Mouse (Mus musculus): Measurements from ENCODE around the gene Slc22a16.
"Not testable (repeated sequence)": the region's sequence is repeated elsewhere in the genome, so short reads cannot be mapped to it uniquely, and the experiment has no call there.

Slc22a16 gene

DNA sequence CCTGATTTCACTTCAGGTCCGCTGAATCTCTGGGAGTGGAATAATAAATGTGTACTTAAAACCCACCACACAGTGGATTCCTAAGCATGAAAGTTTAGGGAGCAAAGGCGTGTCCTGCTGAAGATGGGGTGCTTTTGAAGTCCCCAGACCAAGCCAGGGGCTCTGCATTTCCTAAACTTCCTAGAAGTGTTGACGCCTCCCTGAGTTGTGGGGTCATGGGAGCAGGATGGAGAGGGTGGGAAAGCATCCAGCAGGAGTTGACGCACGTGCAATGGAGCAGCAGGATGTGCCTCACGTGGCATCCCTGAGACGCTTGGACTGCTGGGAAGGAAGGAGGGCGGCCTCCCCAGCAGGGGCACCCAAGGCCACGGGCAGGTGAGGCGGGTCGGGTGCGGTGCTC lies at the start of gene Slc22a16:
Gene Slc22a16 (plus strand): TSS at position 301 of the 400 bp plus-strand sequence.
- no peak for DNase-seq (ENCODE audit: low spot score in 2 of 2)

DNA sequence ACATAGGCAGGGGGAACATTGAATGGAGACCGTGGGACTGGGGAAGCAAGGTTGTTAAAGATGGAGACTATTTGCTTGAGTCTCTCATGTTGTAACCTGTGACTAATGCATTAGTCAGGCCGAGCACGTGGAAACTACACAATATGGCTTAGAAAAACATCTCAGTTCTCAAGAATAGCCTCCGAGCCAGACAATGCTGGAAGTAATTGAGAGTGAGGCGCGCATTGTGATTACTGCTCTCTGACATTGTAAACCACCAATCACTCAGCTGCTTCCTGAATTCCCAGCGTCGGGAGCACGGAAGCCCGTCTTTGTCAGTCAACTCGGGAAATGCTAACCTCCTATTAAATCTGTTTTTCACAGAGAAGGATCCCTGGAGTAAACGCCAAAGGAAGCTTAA lies 48.6 kb upstream of the Slc22a16 start:
- DNase-seq (ENCODE audit: low spot score in 2 of 2), result no peak

DNA sequence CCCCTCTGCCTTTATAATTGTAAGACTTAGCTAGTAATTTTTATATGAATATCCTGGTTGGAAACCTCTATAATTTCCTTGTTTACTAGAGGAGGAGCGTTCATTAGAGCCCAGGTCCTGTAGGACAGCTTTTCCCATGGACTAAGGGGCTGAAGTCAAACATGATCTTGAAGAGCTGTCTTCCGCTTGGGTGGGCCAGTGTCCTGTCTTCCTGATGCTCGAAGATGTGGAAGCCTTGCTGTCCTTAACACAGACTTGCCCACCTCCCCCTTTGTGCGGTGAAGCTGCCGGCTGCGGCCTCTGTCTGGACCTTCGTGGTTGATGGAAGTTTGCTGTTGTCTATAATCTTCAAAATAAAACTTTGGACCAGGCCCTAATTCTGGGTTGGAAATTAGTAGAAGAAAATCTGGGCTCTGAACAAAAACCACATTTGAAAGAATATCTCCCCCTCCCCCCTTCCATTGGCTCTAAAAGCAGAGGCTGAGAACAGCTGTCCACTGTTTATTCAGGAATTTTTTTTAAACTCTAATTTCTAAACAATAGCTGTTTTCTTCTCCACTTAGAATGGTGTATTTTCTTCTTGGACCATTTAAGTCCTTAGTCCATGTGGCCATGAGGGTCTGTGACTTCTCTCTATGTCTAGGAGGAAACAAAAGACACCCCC lies 46.7 kb upstream of the Slc22a16 start:
- no peak for DNase-seq (ENCODE audit: low spot score in 2 of 2)

GRCm38 (mm10) chr10:40524032-40524806 lies 45.9 kb upstream of the Slc22a16 start:
- no peak for DNase-seq (ENCODE audit: low spot score in 2 of 2)

DNA sequence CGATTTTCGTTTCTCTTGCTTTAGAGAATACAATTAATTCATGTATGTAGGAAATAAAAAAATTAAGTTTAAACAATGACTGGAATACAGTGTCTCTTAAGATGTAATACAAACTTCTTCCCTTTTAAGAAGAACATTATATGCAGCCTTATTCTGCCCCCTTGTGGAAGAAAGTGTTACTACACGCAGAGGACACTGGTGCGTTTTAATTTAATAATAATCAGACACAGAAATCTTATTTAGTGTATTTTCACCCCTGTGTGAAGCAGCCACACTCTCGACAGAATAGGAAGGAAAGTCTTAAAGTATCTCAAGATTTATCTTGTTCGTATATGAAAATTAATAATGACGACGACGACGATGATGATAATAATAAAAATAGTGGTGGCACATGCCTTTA lies 45.1 kb upstream of the Slc22a16 start:
- DNase-seq (ENCODE audit: low spot score in 2 of 2), result no peak

DNA sequence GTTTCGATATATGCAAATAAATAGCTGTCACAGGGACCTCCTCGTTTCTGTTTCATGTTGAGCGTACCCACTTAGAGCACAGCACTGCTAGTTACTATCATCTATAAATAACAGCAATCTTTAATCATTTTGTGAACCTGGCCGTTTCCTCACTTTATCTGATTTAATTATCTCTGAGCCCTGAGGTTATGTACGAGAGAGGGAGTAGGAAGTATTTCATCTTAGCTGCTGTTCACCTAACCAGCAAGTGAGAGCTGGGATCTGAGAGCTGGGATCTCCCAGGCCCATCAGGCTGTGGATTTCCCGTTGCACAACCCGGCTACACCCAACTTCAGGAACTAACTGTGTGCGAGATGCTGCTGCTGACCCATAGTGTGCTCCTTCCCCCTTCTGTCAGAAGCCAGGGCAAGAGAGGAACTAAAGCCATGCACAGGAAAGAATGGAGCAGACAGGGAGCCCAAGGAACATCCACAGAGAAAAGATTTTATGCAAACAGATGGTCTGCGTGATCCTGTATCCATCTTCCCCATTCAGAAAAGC lies 44.5 kb upstream of the Slc22a16 start:
- no peak for DNase-seq (ENCODE audit: low spot score in 2 of 2)

GRCm38 (mm10) chr10:40526301-40526761 lies 43.8 kb upstream of the Slc22a16 start:
- no peak for DNase-seq (ENCODE audit: low spot score in 2 of 2)

- no peak for DNase-seq (ENCODE audit: low spot score in 2 of 2)
Observed at GRCm38 (mm10) chr10:40526986-40527385, 43.1 kb upstream of the Slc22a16 start.

DNA sequence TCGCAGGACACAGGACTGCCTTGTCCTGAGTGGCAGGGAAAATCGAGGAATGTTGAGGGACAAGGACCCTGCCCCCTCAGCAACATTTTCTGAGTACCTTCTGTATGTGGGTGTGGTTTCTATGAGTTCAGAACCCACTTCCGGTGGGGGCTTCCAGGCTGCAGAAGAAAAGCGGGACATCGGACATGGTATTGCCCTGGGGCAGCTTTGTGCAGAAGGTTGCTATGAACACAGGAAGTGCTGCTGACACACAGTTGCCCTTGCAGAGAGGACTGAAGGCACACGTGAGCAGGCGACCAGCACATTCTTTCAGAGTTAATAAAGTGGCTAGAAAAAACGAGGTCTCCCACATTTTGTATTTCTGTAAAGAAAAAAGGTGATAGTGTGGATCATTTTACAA lies 42.6 kb upstream of the Slc22a16 start:
- no peak for DNase-seq (ENCODE audit: low spot score in 2 of 2)

DNA sequence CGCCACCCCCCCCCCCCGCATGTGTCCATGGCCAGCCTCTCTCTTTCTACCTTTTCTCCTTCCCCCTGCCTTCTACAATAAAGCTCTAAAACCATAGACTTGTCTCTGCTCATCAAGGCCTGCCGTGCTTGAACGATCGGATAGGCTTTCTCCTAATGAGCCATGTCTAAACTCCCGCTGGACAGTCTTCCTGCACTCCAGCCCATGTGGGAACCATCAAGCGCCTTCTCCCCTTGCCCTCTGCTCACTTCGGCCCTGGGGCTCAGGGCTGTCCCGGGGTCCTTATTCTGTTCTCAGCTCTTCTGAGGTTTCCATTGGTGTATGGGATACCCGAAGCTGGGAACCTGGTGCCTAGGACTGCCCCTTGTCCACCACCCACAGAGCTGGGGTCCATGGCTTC lies 41.5 kb upstream of the Slc22a16 start:
- DNase-seq (ENCODE audit: low spot score in 2 of 2), result no peak

DNA sequence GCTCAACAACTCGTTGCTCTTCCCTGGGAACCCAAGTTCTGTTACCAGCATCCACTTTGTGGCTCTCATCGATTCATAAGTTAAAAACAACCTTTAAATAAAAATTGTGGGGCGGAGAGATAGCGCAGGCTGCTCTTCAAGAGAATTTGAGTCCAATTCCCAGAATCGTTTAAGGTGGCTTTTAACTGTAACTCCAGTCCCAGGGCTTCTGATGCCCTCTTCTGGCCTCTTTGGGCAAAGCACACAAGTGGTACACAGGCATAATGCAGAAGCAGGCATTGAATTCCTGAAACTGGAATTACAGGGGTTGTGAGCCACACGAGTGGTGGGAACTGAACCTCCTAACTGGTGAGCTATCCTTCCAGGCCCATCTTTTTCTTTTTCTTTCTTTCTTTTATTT lies 40.5 kb upstream of the Slc22a16 start:
- no peak for DNase-seq (ENCODE audit: low spot score in 2 of 2)

- DNase-seq (ENCODE audit: low spot score in 2 of 2), result no peak
Observed at GRCm38 (mm10) chr10:40530661-40531060, 39.5 kb upstream of the Slc22a16 start.

GRCm38 (mm10) chr10:40532586-40532985 lies 37.5 kb upstream of the Slc22a16 start:
- not testable (repeated sequence) for DNase-seq (ENCODE audit: low spot score in 2 of 2)

- no peak for DNase-seq (ENCODE audit: low spot score in 2 of 2)
Observed at GRCm38 (mm10) chr10:40541351-40541750, 28.8 kb upstream of the Slc22a16 start.

DNA sequence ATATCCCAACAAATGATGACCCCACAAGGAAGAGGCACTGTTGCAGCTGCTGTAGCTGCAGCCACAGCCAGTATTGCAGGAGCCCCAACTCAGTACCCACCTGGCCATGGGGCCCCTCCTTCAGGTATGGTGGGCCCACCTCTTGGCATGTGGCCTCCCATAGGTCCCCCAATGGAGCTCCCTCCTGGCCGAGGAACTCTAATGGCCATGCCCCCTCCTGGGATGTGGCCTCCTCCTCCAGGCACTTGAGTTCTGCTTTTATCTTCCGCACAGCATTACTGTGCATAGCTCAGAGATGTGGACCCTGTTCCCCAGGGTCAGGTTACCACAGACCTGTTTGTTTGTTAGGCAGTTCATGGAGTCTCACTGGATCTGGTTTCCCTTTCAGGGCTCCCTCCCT lies 20.8 kb upstream of the Slc22a16 start:
- no peak for DNase-seq (ENCODE audit: low spot score in 2 of 2)

DNA sequence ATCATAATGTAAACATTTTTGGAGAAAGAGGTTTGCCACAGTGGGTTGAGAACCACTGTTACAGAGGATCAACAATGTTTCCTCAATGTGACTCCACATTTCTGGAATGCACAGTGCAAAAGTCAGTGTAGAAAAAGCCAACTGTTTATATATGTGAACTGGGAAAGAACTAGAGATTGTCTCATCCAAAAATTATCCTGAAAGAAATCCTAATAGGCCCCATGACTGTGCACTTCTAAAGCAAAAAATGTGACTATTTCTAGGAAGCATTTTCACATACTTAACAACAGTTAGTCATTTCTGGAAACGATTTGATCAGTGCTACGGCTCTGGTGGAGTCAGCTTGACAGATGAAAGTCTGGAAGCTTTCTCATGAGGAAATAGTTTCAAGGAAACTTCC lies 18.3 kb upstream of the Slc22a16 start:
- DNase-seq (ENCODE audit: low spot score in 2 of 2), result no peak

DNA sequence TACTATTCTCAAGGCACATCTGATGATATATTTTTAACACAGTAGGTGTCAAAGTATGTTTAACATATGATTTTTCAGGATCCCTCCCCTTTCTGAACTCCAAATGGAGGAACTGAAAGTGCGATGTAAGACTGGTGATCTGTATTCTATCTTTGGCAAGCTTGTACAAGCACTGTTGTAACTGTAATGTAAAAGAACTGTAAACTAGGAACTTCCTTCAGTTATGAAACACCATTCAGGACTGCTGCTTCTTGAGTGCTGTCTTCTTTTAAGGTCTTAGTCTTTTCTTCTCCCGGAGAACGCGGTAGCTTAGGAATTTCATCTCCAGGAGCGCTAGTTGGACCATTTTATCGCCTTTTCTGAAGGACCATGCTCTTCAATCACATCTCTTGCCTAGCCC lies 4.4 kb upstream of the Slc22a16 start:
- not testable (repeated sequence) for DNase-seq (ENCODE audit: low spot score in 2 of 2)

DNA sequence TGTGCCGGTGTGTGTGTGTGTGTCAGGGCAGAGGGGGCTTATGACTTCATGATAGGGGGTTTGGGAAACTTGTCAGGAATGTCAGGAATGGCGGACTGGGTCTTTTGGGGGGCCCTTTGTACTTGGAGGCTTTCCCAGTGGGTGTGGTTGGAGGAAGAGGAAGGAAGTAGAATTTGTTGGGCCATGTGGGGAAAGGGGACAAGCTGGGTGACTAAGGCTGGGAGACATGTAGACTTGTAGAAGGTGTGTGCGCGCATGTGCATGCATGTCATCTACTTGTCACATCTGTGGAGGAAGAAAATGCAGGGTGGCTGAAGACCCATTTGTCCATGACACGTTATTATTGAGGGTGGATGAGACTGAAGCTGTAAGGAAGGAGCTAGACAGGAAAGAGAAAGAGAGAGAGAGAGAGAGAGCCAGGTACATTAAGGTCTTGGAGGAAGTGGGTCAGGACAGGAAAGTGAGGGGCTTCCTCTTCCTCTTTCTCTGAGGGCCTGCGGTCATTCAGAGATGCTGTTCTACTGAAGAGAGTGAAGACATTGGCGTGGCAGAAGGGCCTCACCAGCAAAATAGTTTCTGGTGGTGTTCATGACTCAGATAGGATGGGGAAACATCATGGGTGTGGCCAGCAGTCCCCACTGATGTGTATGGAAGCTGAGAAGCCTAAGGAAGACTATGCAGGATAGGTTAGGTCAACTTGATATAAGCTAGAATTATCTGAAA lies 5.9 kb downstream of the Slc22a16 start:
- no peak for DNase-seq (ENCODE audit: low spot score in 2 of 2)

DNA sequence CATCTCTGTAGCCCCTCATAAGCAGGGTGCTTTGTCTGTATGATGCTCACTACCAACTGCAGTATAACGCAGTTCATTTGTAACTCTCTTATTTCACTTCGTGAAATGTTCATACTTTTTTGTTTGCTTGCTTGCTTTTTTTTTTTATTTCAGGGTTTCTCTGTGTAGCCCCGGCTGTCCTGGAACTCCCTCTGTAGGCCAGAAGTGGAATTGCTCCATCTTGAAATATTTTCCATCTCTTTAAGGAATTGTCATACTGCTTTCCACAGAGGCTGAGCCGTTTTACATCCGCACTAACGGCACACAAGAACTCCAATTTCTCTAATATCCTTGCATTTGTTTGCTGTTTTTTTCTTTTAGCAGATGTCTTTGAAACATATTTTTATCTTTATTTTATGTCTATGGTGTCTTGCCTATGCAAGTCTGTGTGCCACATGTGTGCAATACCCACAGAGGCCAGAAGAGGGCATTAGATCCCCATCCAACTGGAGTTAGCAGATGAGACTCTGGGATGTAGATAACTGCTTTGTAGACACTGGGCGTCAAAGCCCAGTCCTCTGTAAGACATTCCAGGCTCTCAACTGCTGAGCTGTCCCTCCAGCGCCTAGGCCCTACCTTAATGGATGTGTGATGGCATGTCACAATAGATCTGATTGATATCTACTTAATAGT lies 13.6 kb downstream of the Slc22a16 start:
- no peak for DNase-seq (ENCODE audit: low spot score in 2 of 2)

- peak in 1 of 2 experiments; percentile 21 for DNase-seq (ENCODE audit: low spot score in 2 of 2)
Observed at GRCm38 (mm10) chr10:40592186-40592585, 22.1 kb downstream of the Slc22a16 start.

DNA sequence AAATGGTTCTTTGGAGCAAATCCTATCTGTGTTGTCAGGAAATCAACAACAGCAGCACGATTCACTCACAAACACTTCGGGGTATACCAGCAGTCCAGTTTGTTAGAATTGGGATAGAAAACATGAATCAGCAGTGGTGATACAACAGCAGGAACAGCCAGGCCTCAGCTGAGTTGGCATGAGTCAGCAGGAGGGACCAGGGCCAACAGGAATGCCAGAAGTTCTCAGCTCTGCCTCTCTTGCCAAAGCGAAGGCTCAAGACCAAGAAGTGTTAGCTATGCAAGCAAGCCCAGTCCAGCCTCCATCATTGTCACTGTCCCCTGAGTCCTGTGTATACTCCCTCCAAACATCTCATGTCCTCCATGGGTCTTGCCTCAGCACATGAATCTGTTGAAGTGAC lies 27.0 kb downstream of the Slc22a16 start:
- no peak for DNase-seq (ENCODE audit: low spot score in 2 of 2)

Data from frontal cortex, postnatal 25 days (tissue).